Mouse (Mus musculus) intestine, embryonic 14.5 days (tissue): ENCODE measurements at regions not wholly inside any gene's neighbourhood (a gene's known extent, or its start where the extent isn't known, plus 50 kb on each side); places are given as distances from the start of the nearest gene placed in this dataset.

Source experiments
- ATAC-seq: fragments of 200-750 bp; cut with Nextera tagmentation; replicated peaks from 2 replicates; pipeline ENCODE4 v1.8.0; 2017; ENCODE audit warnings: low read depth, moderate number of reproducible peaks, moderate TSS enrichment, moderate library complexity; ENCODE audit not compliant: low FRiP score, low TSS enrichment
- DNase-seq: peaks from one replicate; pipeline ENCODE4 v3.0.0-alpha.2; 2018; ENCODE audit warnings: low spot score
- H3K27ac ChIP-seq: fragments of 300-500 bp; sonication (generic); 2 replicates; pipeline ENCODE4 v1.5.1; 2014; ENCODE audit warnings: low read depth, mild to moderate bottlenecking, control low read depth
- H3K27me3 ChIP-seq: fragments of 300-500 bp; sonication (generic); replicated peaks from 2 replicates; pipeline ENCODE4 v1.6.1; 2014; ENCODE audit warnings: low read length, control low read depth; ENCODE audit not compliant: control insufficient read depth, insufficient read depth
- H3K36me3 ChIP-seq: fragments of 300-500 bp; sonication (generic); 2 replicates; pipeline ENCODE4 v1.6.1; 2014; ENCODE audit warnings: low read length, control low read depth; ENCODE audit not compliant: control insufficient read depth, insufficient read depth
- H3K4me1 ChIP-seq: fragments of 300-500 bp; sonication (generic); replicated peaks from 2 replicates; pipeline ENCODE4 v1.6.1; 2014; ENCODE audit warnings: low read length, control low read depth, mixed read lengths; ENCODE audit not compliant: control insufficient read depth, insufficient read depth
- H3K4me2 ChIP-seq: fragments of 300-500 bp; sonication (generic); 2 replicates; pipeline ENCODE4 v1.6.1; 2014; ENCODE audit warnings: low read length
- H3K4me3 ChIP-seq: fragments of 300-500 bp; sonication (generic); 2 replicates; pipeline ENCODE4 v1.5.1; 2014; ENCODE audit warnings: low read depth, low read length, control low read depth, mixed read lengths
- H3K9ac ChIP-seq: fragments of 300-500 bp; sonication (generic); 2 replicates; pipeline ENCODE4 v1.6.1; 2014; ENCODE audit warnings: mild to moderate bottlenecking, low read length
- H3K9me3 ChIP-seq: fragments of 300-500 bp; sonication (generic); 2 replicates; pipeline ENCODE4 v1.6.1; 2016; ENCODE audit warnings: low read length, control low read depth; ENCODE audit not compliant: control insufficient read depth
- WGBS: fragments of 180-500 bp; shearing (Covaris S2); extraction: QIAGEN DNeasy Blood & Tissue Kit; methylation state at CpG from one replicate; pipeline ENCODE4 v1.1.7; 2014; 5-methylcytosine and 5-hydroxymethylcytosine counted together

- Histone ChIP-seq H3K9me3 (no peaks in the 10 kb centered on the region), H3K4me3 (no peak overlapping the region), H3K27me3 (no peaks in the 10 kb centered on the region), H3K9ac (no peak overlapping the region), H3K4me1 (0 out of 2 replicates have a peak, but pooled peaks cover 6% of the 10 kb centered on the region), H3K36me3 (no peaks in the 10 kb centered on the region), H3K4me2 (no peak overlapping the region), H3K27ac (no peak overlapping the region)
- DNase-seq, result no peak
- ATAC-seq, result no peak
- 80% methylated on average over 11 of the region's 11 CpGs for WGBS
Observed at GRCm38 (mm10) chr4:150724823-150725222, 72.8 kb upstream of the Slc45a1 start.

- 39% methylated on average over 12 of the region's 12 CpGs for WGBS
- Histone ChIP-seq H3K4me2 (no peak overlapping the region), H3K4me1 (0 out of 2 replicates have a peak, but pooled peaks cover 4% of the 10 kb centered on the region), H3K36me3 (no peaks in the 10 kb centered on the region), H3K9ac (no peak overlapping the region), H3K27ac (no peak overlapping the region), H3K4me3 (no peak overlapping the region), H3K27me3 (no peaks in the 10 kb centered on the region), H3K9me3 (no peaks in the 10 kb centered on the region)
- ATAC-seq (0 out of 2 replicates have a peak, but pooled peaks have one; percentile 38), DNase-seq (no peak)
Observed at GRCm38 (mm10) chr4:150721619-150722283, 69.8 kb upstream of the Slc45a1 start.

GRCm38 (mm10) chr4:150717866-150718265 lies 65.9 kb upstream of the Slc45a1 start:
- Histone ChIP-seq H3K36me3 (no peaks in the 10 kb centered on the region), H3K27me3 (no peaks in the 10 kb centered on the region), H3K4me1 (no peaks in the 10 kb centered on the region; the same call in 1 of the 2 replicates), H3K9me3 (no peaks in the 10 kb centered on the region), H3K4me3 (no peak overlapping the region), H3K9ac (no peak overlapping the region), H3K4me2 (no peak overlapping the region), H3K27ac (no peak overlapping the region)
- 87% methylated on average over 7 of the region's 7 CpGs for WGBS
- ATAC-seq, result no peak
- no peak for DNase-seq

GRCm38 (mm10) chr4:150715051-150715450 lies 63.1 kb upstream of the Slc45a1 start:
- peaks cover under 1% of the 10 kb centered on the region; the same call in 1 of the 2 replicates for H3K4me1 ChIP-seq
- no peak overlapping the region for H3K4me2 ChIP-seq
- no peak for DNase-seq
- H3K9me3 ChIP-seq, result no peaks in the 10 kb centered on the region
- H3K9ac ChIP-seq, result no peak overlapping the region
- no peaks in the 10 kb centered on the region for H3K36me3 ChIP-seq
- 78% methylated on average over 2 of the region's 2 CpGs for whole genome bisulfite sequencing
- H3K4me3 ChIP-seq, result no peak overlapping the region
- no peak for ATAC-seq
- no peaks in the 10 kb centered on the region for H3K27me3 ChIP-seq
- no peak overlapping the region for H3K27ac ChIP-seq

- Histone ChIP-seq H3K9ac (no peak overlapping the region), H3K9me3 (no peaks in the 10 kb centered on the region), H3K4me1 (peaks cover 8% of the 10 kb centered on the region; the same call in 1 of the 2 replicates), H3K27me3 (no peaks in the 10 kb centered on the region), H3K4me3 (no peak overlapping the region), H3K4me2 (no peak overlapping the region), H3K36me3 (no peaks in the 10 kb centered on the region), H3K27ac (no peak overlapping the region)
- WGBS, result 44% methylated on average over 5 of the region's 5 CpGs
- ATAC-seq (no peak), DNase-seq (no peak)
Observed at GRCm38 (mm10) chr4:150713291-150713690, 61.3 kb upstream of the Slc45a1 start.

- 59% methylated on average over 10 of the region's 10 CpGs for WGBS
- Histone ChIP-seq H3K27ac (no peak overlapping the region), H3K9me3 (no peaks in the 10 kb centered on the region)
Observed at GRCm38 (mm10) chr4:150712856-150713255, 60.9 kb upstream of the Slc45a1 start.

GRCm38 (mm10) chr4:150711646-150712045 lies 59.7 kb upstream of the Slc45a1 start:
- Histone ChIP-seq H3K27ac (no peak overlapping the region), H3K9ac (no peak overlapping the region), H3K4me1 (peaks cover 14% of the 10 kb centered on the region; the same call in 1 of the 2 replicates), H3K4me3 (no peak overlapping the region), H3K9me3 (no peaks in the 10 kb centered on the region), H3K27me3 (no peaks in the 10 kb centered on the region), H3K4me2 (no peak overlapping the region), H3K36me3 (no peaks in the 10 kb centered on the region)
- DNase-seq, result no peak
- 92% methylated on average over 6 of the region's 6 CpGs for WGBS
- ATAC-seq, result no peak

More at GRCm38 (mm10) chr4:150712856-150713255, 60.9 kb upstream of the Slc45a1 start:
- Histone ChIP-seq H3K9ac (no peak overlapping the region), H3K4me3 (no peak overlapping the region), H3K27me3 (no peaks in the 10 kb centered on the region), H3K36me3 (no peaks in the 10 kb centered on the region), H3K4me2 (no peak overlapping the region), H3K4me1 (peaks cover 8% of the 10 kb centered on the region; the same call in 1 of the 2 replicates)
- DNase-seq (no peak), ATAC-seq (no peak)

GRCm38 (mm10) chr4:150709391-150710130 lies 57.6 kb upstream of the Slc45a1 start:
- WGBS, result 49% methylated on average over 11 of the region's 11 CpGs
- DNase-seq (no peak), ATAC-seq (no peak)
- H3K9me3 ChIP-seq, result no peaks in the 10 kb centered on the region
- H3K27ac ChIP-seq, result no peak overlapping the region
- H3K27me3 ChIP-seq, result no peaks in the 10 kb centered on the region
- H3K4me1 ChIP-seq, result peaks cover 14% of the 10 kb centered on the region; the same call in 1 of the 2 replicates
- no peak overlapping the region for H3K4me3 ChIP-seq
- H3K36me3 ChIP-seq, result no peaks in the 10 kb centered on the region
- H3K4me2 ChIP-seq, result no peak overlapping the region
- no peak overlapping the region for H3K9ac ChIP-seq
